Mouse (Mus musculus): Measurements from ENCODE around the gene Zfp973.
A peak's percentile ranks its signal among the peaks of the same experiment; 100 is the strongest.
"Not testable (repeated sequence)": the region's sequence is repeated elsewhere in the genome, so short reads cannot be mapped to it uniquely, and the experiment has no call there.

Gene Zfp973

DNA sequence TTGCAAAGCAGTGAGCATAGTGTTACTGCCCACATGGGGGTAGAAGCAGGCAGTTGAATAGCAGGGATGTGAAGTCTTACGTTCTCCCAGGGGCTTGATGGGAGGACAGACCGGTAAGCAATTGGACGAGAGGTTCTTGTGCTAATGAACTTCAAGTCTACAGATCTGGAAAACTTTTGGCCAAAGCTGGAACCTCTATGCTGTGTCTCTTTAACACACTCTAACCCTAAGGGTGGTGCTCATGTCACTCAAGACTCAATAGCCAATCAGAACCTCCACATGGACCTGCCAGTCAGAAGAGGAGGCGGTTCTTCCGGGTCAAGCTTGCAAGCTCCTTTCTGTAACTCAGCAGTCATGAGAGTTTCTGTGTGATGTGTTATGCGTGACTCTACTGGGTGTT lies at the start of gene Zfp973:
Gene Zfp973, plus strand, starts transcription at position 301 of the 400 bp plus-strand sequence.
- not testable (repeated sequence) for DNase-seq

DNA sequence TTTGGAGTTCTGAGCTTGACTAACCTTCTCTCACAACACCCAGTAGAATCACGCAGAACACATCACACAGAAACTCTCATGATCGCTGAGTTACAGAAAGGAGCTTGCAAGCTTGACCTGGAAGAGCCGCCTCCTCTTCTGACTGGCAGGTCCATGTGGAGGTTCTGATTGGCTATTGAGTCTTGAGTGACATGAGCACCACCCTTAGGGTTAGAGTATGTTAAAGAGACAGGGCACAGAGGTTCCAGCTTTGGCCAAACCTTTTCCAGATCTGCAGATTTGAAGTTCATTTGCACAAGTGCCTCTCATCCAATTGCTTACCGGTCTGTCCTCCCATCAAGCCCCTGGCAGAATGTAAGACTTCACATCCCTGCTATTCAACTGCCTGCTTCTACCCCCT lies 34.1 kb upstream of the Zfp973 start, which contains the start of gene Gm14308:
Gene Gm14308, minus strand, starts transcription at position 101 of the 400 bp plus-strand sequence.
- DNase-seq, result not testable (repeated sequence)

DNA sequence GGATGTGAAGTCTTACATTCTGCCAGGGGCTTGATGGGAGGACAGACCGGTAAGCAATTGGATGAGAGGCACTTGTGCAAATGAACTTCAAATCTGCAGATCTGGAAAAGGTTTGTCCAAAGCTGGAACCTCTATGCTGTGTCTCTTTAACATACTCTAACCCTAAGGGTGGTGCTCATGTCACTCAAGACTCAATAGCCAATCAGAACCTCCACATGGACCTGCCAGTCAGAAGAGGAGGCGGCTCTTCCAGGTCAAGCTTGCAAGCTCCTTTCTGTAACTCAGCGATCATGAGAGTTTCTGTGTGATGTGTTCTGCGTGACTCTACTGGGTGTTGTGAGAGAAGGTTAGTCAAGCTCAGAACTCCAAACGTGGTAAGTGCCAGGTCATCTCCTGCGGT lies 37.7 kb downstream of the Zfp973 start, which contains the start of gene Gm14305:
Gene Gm14305, plus strand, starts transcription at position 278 of the 400 bp plus-strand sequence.
- DNase-seq, result peak; percentile 5

Measured in kidney, postnatal 14 days (tissue).